Mouse (Mus musculus): ENCODE measurements around the gene Myo6. TPM values are rescaled to one million over a fixed set of nuclear protein-coding genes. Genes with fewer than 3 reads are reported as not detected.

Myo6 gene
- total and polyA plus RNA-seq, 3 experiments: 6.0 to 39.5 (median 11.0) TPM

- H3K9ac ChIP-seq (ENCODE audit: insufficient read depth, low read depth): no peak overlapping the region
- H3K79me2 ChIP-seq (replicated peaks; ENCODE audit: control insufficient read depth, extremely low read depth, insufficient read depth, poor library complexity, severe bottlenecking): no peaks in the 10 kb centered on the region
- H3K4me1 ChIP-seq (ENCODE audit: control insufficient read depth in 1 of 2, insufficient read depth in 2 of 2): no peaks in the 10 kb centered on the region; a peak in 1 of 4 replicates
- peaks cover 0 to 37% of the 10 kb centered on the region in 2 experiments for H3K36me3 ChIP-seq (replicated peaks in 1 of 2; ENCODE audit: control insufficient read depth in 1 of 2, insufficient read depth in 1 of 2, low read length in 1 of 2)
- H3K27me3 ChIP-seq (replicated peaks): no peaks in the 10 kb centered on the region
- no peak for DNase-seq (ENCODE audit: extremely low read depth)
- no peak overlapping the region for H3K4me2 ChIP-seq (ENCODE audit: insufficient read depth, low read depth, poor library complexity, severe bottlenecking)
- no peaks in the 10 kb centered on the region for H3K9me3 ChIP-seq (replicated peaks; ENCODE audit: low read length)
- in situ Hi-C loops (cut with MboI; ENCODE audit: low pct_ligation_motif_present, low pct_unique_long_range_greater_than_20kb, low sequenced_read_pairs): loop anchor here (25.0 kb wide), 1 partner anchor 1330 kb away; the partner anchor contains the start of gene Htr1b
- dilution Hi-C loops (cut with MboI; ENCODE audit: extremely low pct_ligation_motif_present, extremely low pct_unique_long_range_greater_than_20kb, low sequenced_read_pairs): no loop called here
- TF ChIP-seq POLR2AphosphoS2 (IDR thresholded peaks at IDR 0.05; ENCODE audit: low read depth, low read length) (no peak), KAT2A (IDR thresholded peaks at IDR 0.05; ENCODE audit: insufficient replicate concordance, low read length) (no peak), GABPA (IDR thresholded peaks at IDR 0.05; ENCODE audit: insufficient replicate concordance, low read depth, low read length) (no peak), SIN3A (IDR thresholded peaks at IDR 0.05; ENCODE audit: low read length) (no peak), USF2 (conservative IDR thresholded peaks at IDR 0.05; ENCODE audit: low read depth, low read length) (no peak), ELF1 (IDR thresholded peaks at IDR 0.05; ENCODE audit: low read depth, low read length) (no peak), POLR2A (IDR thresholded peaks at IDR 0.05; ENCODE audit: low read depth, low read length) (no peak), MAZ (IDR thresholded peaks at IDR 0.05; ENCODE audit: low read depth, low read length) (no peak), RCOR1 (conservative IDR thresholded peaks at IDR 0.05; ENCODE audit: low read depth, low read length) (no peak)
- H3K27ac ChIP-seq (ENCODE audit: insufficient read depth, low read depth): no peak overlapping the region
- no peak overlapping the region for H3K4me3 ChIP-seq (replicated peaks in 1 of 3; ENCODE audit: low read depth in 2 of 3, low read length in 2 of 3, poor library complexity in 1 of 3)
Measured at GRCm38 (mm10) chr9:80306853-80307252, 142.0 kb downstream of the Myo6 start.

GRCm38 (mm10) chr9:80307629-80308028 is 142.8 kb downstream of the Myo6 start:
- no peak overlapping the region for H3K4me2 ChIP-seq (ENCODE audit: insufficient read depth, low read depth, poor library complexity, severe bottlenecking)
- no peaks in the 10 kb centered on the region; a peak in 1 of 4 replicates for H3K4me1 ChIP-seq (ENCODE audit: control insufficient read depth in 1 of 2, insufficient read depth in 2 of 2)

GRCm38 (mm10) chr9:80313610-80314009 is 148.8 kb downstream of the Myo6 start:
- dilution Hi-C loops (cut with MboI; ENCODE audit: extremely low pct_ligation_motif_present, extremely low pct_unique_long_range_greater_than_20kb, low sequenced_read_pairs) (no loop called here), in situ Hi-C loops (cut with MboI; ENCODE audit: low pct_ligation_motif_present, low pct_unique_long_range_greater_than_20kb, low sequenced_read_pairs) (loop anchor here (25.0 kb wide), 1 partner anchor 1324 kb away; the partner anchor contains the start of gene Htr1b)
- H3K27ac ChIP-seq (ENCODE audit: insufficient read depth, low read depth): no peak overlapping the region
- H3K79me2 ChIP-seq (replicated peaks; ENCODE audit: control insufficient read depth, extremely low read depth, insufficient read depth, poor library complexity, severe bottlenecking): no peaks in the 10 kb centered on the region
- no peak overlapping the region for H3K4me3 ChIP-seq (replicated peaks in 1 of 3; ENCODE audit: low read depth in 2 of 3, low read length in 2 of 3, poor library complexity in 1 of 3)
- H3K4me1 ChIP-seq (ENCODE audit: control insufficient read depth in 1 of 2, insufficient read depth in 2 of 2): peaks cover 0 to 6% of the 10 kb centered on the region in 2 experiments; a peak in 1 of 4 replicates
- no peak for DNase-seq (ENCODE audit: extremely low read depth)
- H3K27me3 ChIP-seq (replicated peaks): no peaks in the 10 kb centered on the region
- H3K36me3 ChIP-seq (replicated peaks in 1 of 2; ENCODE audit: control insufficient read depth in 1 of 2, insufficient read depth in 1 of 2, low read length in 1 of 2): peaks cover 0 to 12% of the 10 kb centered on the region in 2 experiments
- TF ChIP-seq UBTF (IDR thresholded peaks at IDR 0.05; ENCODE audit: low read depth, low read length) (no peak), NELFE (IDR thresholded peaks at IDR 0.05; ENCODE audit: low read depth, low read length) (no peak), MYC (IDR thresholded peaks at IDR 0.05; ENCODE audit: low read depth, low read length) (no peak), MAZ (IDR thresholded peaks at IDR 0.05; ENCODE audit: low read depth, low read length) (no peak), EP300 (IDR thresholded peaks at IDR 0.05; ENCODE audit: low read length) (no peak), NRF1 (IDR thresholded peaks at IDR 0.05; ENCODE audit: low read depth, low read length) (no peak), MAX (IDR thresholded peaks at IDR 0.05; ENCODE audit: low read length) (no peak), ZMIZ1 (IDR thresholded peaks at IDR 0.05; ENCODE audit: low read depth, low read length) (no peak), JUND (conservative IDR thresholded peaks at IDR 0.05; ENCODE audit: low read depth, low read length) (no peak)
- H3K9me3 ChIP-seq (replicated peaks; ENCODE audit: low read length): peaks cover 3% of the 10 kb centered on the region
- no peak overlapping the region for H3K9ac ChIP-seq (ENCODE audit: insufficient read depth, low read depth)
- H3K4me2 ChIP-seq (ENCODE audit: insufficient read depth, low read depth, poor library complexity, severe bottlenecking): no peak overlapping the region

More at GRCm38 (mm10) chr9:80307629-80308028, 142.8 kb downstream of the Myo6 start:
- H3K36me3 ChIP-seq (replicated peaks in 1 of 2; ENCODE audit: control insufficient read depth in 1 of 2, insufficient read depth in 1 of 2, low read length in 1 of 2): peaks cover 0 to 37% of the 10 kb centered on the region in 2 experiments
- H3K79me2 ChIP-seq (replicated peaks; ENCODE audit: control insufficient read depth, extremely low read depth, insufficient read depth, poor library complexity, severe bottlenecking): no peaks in the 10 kb centered on the region
- in situ Hi-C loops (cut with MboI; ENCODE audit: low pct_ligation_motif_present, low pct_unique_long_range_greater_than_20kb, low sequenced_read_pairs) (loop anchor here (25.0 kb wide), 1 partner anchor 1330 kb away; the partner anchor contains the start of gene Htr1b), dilution Hi-C loops (cut with MboI; ENCODE audit: extremely low pct_ligation_motif_present, extremely low pct_unique_long_range_greater_than_20kb, low sequenced_read_pairs) (no loop called here)
- no peak overlapping the region for H3K27ac ChIP-seq (ENCODE audit: insufficient read depth, low read depth)
- DNase-seq (ENCODE audit: extremely low read depth): no peak
- no peak overlapping the region for H3K4me3 ChIP-seq (replicated peaks in 1 of 3; ENCODE audit: low read depth in 2 of 3, low read length in 2 of 3, poor library complexity in 1 of 3)
- H3K27me3 ChIP-seq (replicated peaks): no peaks in the 10 kb centered on the region
- TF ChIP-seq POLR2AphosphoS2 (IDR thresholded peaks at IDR 0.05; ENCODE audit: low read depth, low read length) (no peak), RCOR1 (conservative IDR thresholded peaks at IDR 0.05; ENCODE audit: low read depth, low read length) (no peak), E2F4 (IDR thresholded peaks at IDR 0.05; ENCODE audit: insufficient replicate concordance, low read depth, low read length) (no peak), TBP (conservative IDR thresholded peaks at IDR 0.05; ENCODE audit: low read depth, low read length) (no peak), USF1 (IDR thresholded peaks at IDR 0.05; ENCODE audit: low read depth, low read length) (no peak), MAZ (IDR thresholded peaks at IDR 0.05; ENCODE audit: low read depth, low read length) (no peak)
- no peaks in the 10 kb centered on the region for H3K9me3 ChIP-seq (replicated peaks; ENCODE audit: low read length)
- H3K9ac ChIP-seq (ENCODE audit: insufficient read depth, low read depth): no peak overlapping the region

Measured in CH12.LX (cell line).